Mouse (Mus musculus) neural tube, embryonic 11.5 days (tissue): Measurements from ENCODE around the gene Hs2st1. TPM values are rescaled to one million over a fixed set of nuclear protein-coding genes. Genes with fewer than 3 reads are reported as not detected.

Experiments used
- ATAC-seq: fragments of 200-750 bp; cut with Nextera tagmentation; 2 replicates; pipeline ENCODE4 v1.8.0; 2017; ENCODE audit warnings: moderate number of reproducible peaks, mild to moderate bottlenecking, moderate TSS enrichment, moderate library complexity; ENCODE audit not compliant: insufficient read depth, low FRiP score, low TSS enrichment
- DNase-seq: peaks from one replicate; pipeline ENCODE4 v3.0.0-alpha.2; 2015; ENCODE audit warnings: low spot score
- H3K27ac ChIP-seq: fragments of 300-500 bp; sonication (generic); 2 replicates; pipeline ENCODE4 v1.5.1; 2014; ENCODE audit warnings: low read depth, mild to moderate bottlenecking, low read length
- H3K27me3 ChIP-seq: fragments of 300-500 bp; sonication (generic); 2 replicates; pipeline ENCODE4 v1.6.1; 2014; ENCODE audit warnings: mild to moderate bottlenecking, low read length, mixed read lengths; ENCODE audit not compliant: control insufficient read depth, insufficient read depth
- H3K36me3 ChIP-seq: fragments of 300-500 bp; sonication (generic); 2 replicates; pipeline ENCODE4 v1.6.1; 2014; ENCODE audit warnings: mild to moderate bottlenecking, low read length, moderate library complexity, mixed read lengths; ENCODE audit not compliant: control insufficient read depth, insufficient read depth
- H3K4me1 ChIP-seq: fragments of 300-500 bp; sonication (generic); 2 replicates; pipeline ENCODE4 v1.6.1; 2014; ENCODE audit warnings: low read length, mixed read lengths; ENCODE audit not compliant: control insufficient read depth, insufficient read depth
- H3K4me2 ChIP-seq: fragments of 300-500 bp; sonication (generic); 2 replicates; pipeline ENCODE4 v1.6.1; 2014; ENCODE audit warnings: low read depth, mild to moderate bottlenecking, moderate library complexity
- H3K4me3 ChIP-seq: fragments of 300-500 bp; sonication (generic); 2 replicates; pipeline ENCODE4 v1.5.1; 2014; ENCODE audit warnings: low read depth, low read length
- H3K9ac ChIP-seq: fragments of 300-500 bp; sonication (generic); 2 replicates; pipeline ENCODE4 v1.6.1; 2014; ENCODE audit warnings: mild to moderate bottlenecking, low read length
- H3K9me3 ChIP-seq: fragments of 300-500 bp; sonication (generic); 2 replicates; pipeline ENCODE4 v1.6.1; 2016; ENCODE audit warnings: low read length; ENCODE audit not compliant: control insufficient read depth
- WGBS: fragments of 180-500 bp; shearing (Covaris S2); extraction: QIAGEN DNeasy Blood & Tissue Kit; methylation state at CpG from one replicate; pipeline ENCODE4 v1.1.7; 2014; 5-methylcytosine and 5-hydroxymethylcytosine counted together
- polyA plus RNA-seq: library from polyadenylated mRNA; unstranded; fragments of >200 nt; fragmentation: Nextera tagmentation; extraction: Ambion mirVana; gene quantifications from 2 replicates; pipeline ENCODE4 v1.2.1, GENCODE M21; 2014

Gene Hs2st1
- polyA plus RNA-seq, 1 experiment from 2014 or later: 18.1 TPM

GRCm38 (mm10) chr3:144597121-144597520 is 27.1 kb upstream of the Hs2st1 start:
- H3K9me3 ChIP-seq: no peaks in the 10 kb centered on the region
- H3K27ac ChIP-seq: no peak overlapping the region
- no peak overlapping the region for H3K4me3 ChIP-seq
- no peak overlapping the region for H3K4me2 ChIP-seq
- ATAC-seq (no peak), DNase-seq (no peak)
- H3K36me3 ChIP-seq: peaks cover 3% of the 10 kb centered on the region; the same call in 1 of the 2 replicates
- H3K9ac ChIP-seq: no peak overlapping the region
- no peaks in the 10 kb centered on the region for H3K4me1 ChIP-seq
- no peaks in the 10 kb centered on the region for H3K27me3 ChIP-seq
- 86% methylated on average over 4 of the region's 4 CpGs for WGBS

DNA sequence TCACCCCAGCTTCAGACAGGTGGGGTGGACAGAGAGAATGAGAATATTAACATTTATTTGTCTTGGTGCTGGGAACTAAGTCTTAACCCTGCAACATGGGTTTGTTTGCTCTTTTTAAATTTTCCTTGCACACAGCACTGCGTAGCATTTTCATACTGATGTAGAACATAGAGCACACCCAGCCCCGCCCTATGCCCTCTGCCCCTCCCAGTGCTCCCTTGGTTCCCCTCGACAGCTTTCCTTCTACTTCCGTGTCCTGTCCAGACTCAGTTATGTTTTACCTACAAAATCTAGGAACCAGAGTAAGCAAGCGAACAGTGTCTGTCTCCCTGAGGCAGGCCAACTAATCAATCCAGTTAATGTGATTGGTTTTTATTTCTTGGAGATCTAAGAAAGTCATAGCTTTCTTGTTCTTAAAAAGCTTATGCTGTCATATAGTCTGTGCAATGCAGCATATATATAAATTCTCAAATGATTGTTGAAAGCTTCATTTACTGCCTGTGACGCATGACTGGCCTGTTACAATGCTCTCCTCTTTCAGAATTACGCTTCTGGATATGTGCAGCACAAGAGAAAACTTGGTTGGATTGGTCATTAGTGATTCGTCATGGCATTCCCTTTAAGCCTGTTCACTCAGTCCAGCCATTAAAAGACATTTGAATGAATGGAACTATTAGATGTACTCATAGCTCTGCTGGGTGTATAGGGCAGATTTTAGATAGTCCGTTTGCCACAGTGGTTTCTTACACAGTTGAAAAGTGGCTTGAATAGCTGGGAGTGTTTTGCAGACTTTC is 23.2 kb upstream of the Hs2st1 start:
- Histone ChIP-seq H3K4me1 (0 out of 2 replicates have a peak, but pooled peaks cover 3% of the 10 kb centered on the region), H3K4me3 (no peak overlapping the region), H3K4me2 (no peak overlapping the region), H3K9me3 (no peaks in the 10 kb centered on the region), H3K36me3 (peaks cover 5% of the 10 kb centered on the region; the same call in 1 of the 2 replicates), H3K27me3 (no peaks in the 10 kb centered on the region), H3K27ac (no peak overlapping the region), H3K9ac (no peak overlapping the region)
- DNase-seq (no peak), ATAC-seq (no peak)
- WGBS: 78% methylated on average over 9 of the region's 9 CpGs

GRCm38 (mm10) chr3:144589189-144589890 is 19.4 kb upstream of the Hs2st1 start:
- peaks cover 5% of the 10 kb centered on the region for H3K36me3 ChIP-seq
- 82% methylated on average over 8 of the region's 8 CpGs for WGBS
- no peak for DNase-seq

DNA sequence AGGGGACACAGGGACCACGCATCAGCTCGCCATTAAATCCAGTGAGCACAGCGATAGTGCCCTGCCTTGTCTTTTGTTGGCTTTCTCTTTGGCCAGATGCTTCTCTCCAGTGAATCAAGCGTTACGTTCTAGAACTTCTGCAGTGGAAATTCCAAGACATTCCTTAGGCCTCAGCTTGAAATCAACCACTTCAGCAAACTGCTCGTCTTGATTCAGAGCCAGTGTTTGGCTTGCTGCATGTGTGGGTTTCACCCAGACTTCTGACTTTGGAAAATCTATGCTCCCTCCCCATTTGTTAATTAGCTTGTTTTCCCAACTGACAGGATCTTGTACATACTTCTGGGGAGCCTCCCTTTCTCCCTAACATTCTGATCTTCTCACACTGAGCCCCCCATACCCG is 16.8 kb upstream of the Hs2st1 start:
- 94% methylated on average over 7 of the region's 7 CpGs for WGBS
- Histone ChIP-seq H3K4me3 (no peak overlapping the region), H3K27me3 (no peaks in the 10 kb centered on the region), H3K36me3 (peaks cover 5% of the 10 kb centered on the region), H3K4me1 (0 out of 2 replicates have a peak, but pooled peaks cover 3% of the 10 kb centered on the region), H3K4me2 (no peak overlapping the region), H3K9ac (no peak overlapping the region), H3K27ac (no peak overlapping the region), H3K9me3 (no peaks in the 10 kb centered on the region)
- no peak for ATAC-seq
- no peak for DNase-seq

More at GRCm38 (mm10) chr3:144589189-144589890, 19.4 kb upstream of the Hs2st1 start:
- peak; percentile 61; the same call in 1 of the 2 replicates for ATAC-seq
- Histone ChIP-seq H3K4me3 (no peak overlapping the region), H3K4me1 (0 out of 2 replicates have a peak, but pooled peaks cover 3% of the 10 kb centered on the region), H3K9me3 (no peaks in the 10 kb centered on the region), H3K4me2 (no peak overlapping the region), H3K9ac (no peak overlapping the region), H3K27ac (no peak overlapping the region), H3K27me3 (no peaks in the 10 kb centered on the region)

DNA sequence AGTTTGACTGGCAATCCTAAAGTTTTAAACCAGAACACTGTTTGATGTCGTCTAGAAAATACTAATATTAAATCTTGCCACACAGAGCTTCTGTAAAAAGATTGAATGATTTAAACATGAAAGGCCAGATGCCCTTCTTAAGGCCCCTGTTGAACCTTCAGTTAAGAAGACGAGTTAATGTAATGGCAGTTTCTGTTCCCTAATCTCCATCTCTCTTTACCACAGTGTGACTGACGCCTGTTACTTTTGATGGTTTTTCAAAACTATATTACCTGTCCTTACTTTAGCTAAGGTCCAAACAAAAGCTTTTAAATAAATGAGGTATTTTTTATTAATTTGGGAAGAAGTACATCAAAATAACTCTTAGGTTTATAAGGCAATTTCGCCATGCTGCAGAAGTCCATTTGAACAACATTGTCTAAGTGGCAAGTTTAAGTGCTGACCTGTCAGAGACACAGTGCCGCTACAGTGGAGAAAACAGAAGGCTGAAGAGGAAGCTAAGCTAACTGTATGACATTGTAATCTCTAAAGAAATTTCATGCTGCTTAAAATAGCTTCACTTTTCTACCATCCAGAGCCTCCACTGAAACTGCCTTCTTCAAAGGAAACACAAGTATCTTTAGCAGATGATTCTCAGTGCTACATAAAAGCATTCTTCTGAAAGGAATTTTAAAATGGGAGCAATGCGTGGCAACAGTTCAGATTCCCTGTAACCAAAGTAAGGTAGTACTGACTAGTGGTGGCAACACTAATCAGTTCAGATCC is 15.0 kb upstream of the Hs2st1 start:
- ATAC-seq: no peak
- Histone ChIP-seq H3K27me3 (no peaks in the 10 kb centered on the region), H3K27ac (no peak overlapping the region), H3K4me3 (no peak overlapping the region), H3K4me2 (no peak overlapping the region), H3K4me1 (0 out of 2 replicates have a peak, but pooled peaks cover 3% of the 10 kb centered on the region), H3K9me3 (no peaks in the 10 kb centered on the region), H3K36me3 (peaks cover 5% of the 10 kb centered on the region), H3K9ac (no peak overlapping the region)
- DNase-seq: no peak
- WGBS: 89% methylated on average over 6 of the region's 6 CpGs

DNA sequence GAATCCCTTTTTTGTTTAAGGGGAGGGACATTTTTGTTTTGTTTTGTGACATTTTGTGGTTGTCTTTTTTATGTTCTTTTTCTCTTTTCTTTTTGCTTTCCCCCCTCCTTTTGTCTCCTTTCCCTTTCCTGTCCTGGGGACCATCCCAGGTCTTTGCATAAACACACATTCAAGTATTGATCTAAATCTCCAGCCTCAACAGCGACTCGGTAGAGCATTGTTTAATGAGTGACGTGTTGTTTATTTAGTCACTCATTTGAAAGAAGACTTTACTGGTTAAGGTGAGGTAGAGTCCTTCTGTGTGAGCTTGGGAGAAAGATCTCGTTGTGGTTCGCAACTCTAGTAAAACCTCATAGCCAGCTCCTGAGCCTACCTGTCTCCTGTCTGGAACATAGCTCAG is 13.8 kb upstream of the Hs2st1 start:
- H3K27ac ChIP-seq: no peak overlapping the region
- H3K9ac ChIP-seq: no peak overlapping the region
- 0 out of 2 replicates have a peak, but pooled peaks cover 3% of the 10 kb centered on the region for H3K4me1 ChIP-seq
- H3K27me3 ChIP-seq: no peaks in the 10 kb centered on the region
- H3K36me3 ChIP-seq: peaks cover 7% of the 10 kb centered on the region
- 85% methylated on average over 5 of the region's 5 CpGs for WGBS
- no peaks in the 10 kb centered on the region for H3K9me3 ChIP-seq
- no peak for DNase-seq
- H3K4me2 ChIP-seq: no peak overlapping the region
- H3K4me3 ChIP-seq: no peak overlapping the region
- ATAC-seq: no peak

DNA sequence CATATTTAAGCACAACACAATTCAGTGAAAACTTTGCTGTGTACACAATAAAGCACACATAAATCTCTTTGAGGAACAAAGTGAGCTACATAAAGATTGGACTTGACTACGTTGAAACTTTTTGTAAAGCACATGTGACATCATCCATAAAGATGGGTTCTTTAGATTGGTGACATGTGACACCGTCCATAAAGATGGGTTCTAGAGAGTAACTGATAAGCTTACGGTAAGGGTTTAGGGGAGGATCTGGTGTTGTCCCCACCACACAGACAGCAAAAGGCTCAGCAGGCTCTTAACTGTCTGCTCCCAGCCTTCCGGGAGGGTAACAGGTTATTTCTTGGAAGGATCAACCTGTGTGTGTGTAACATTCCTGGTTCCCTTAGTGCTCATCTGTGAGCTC is 12.3 kb upstream of the Hs2st1 start:
- no peak overlapping the region for H3K9ac ChIP-seq
- DNase-seq (no peak), ATAC-seq (no peak)
- H3K27me3 ChIP-seq: no peaks in the 10 kb centered on the region
- H3K36me3 ChIP-seq: peaks cover 4% of the 10 kb centered on the region
- H3K4me3 ChIP-seq: no peak overlapping the region
- no peak overlapping the region for H3K27ac ChIP-seq
- 87% methylated on average over 4 of the region's 4 CpGs for WGBS
- H3K4me2 ChIP-seq: no peak overlapping the region
- H3K9me3 ChIP-seq: no peaks in the 10 kb centered on the region
- no peaks in the 10 kb centered on the region for H3K4me1 ChIP-seq

- Histone ChIP-seq H3K9ac (no peak overlapping the region), H3K9me3 (no peaks in the 10 kb centered on the region), H3K27me3 (no peaks in the 10 kb centered on the region), H3K4me1 (no peaks in the 10 kb centered on the region), H3K36me3 (peaks cover 2% of the 10 kb centered on the region), H3K4me3 (no peak overlapping the region), H3K27ac (no peak overlapping the region), H3K4me2 (no peak overlapping the region)
- DNase-seq (no peak), ATAC-seq (no peak)
- WGBS: 92% methylated on average over 3 of the region's 3 CpGs
Measured at GRCm38 (mm10) chr3:144581842-144582241, 11.9 kb upstream of the Hs2st1 start.
